Mouse (Mus musculus) stomach, embryonic 14.5 days (tissue): Measurements from ENCODE around the gene Wdsub1. TPM values are rescaled to one million over a fixed set of nuclear protein-coding genes. Genes with fewer than 3 reads are reported as not detected.

Experiments
- ATAC-seq: fragments of 200-750 bp; cut with Nextera tagmentation; 2 replicates; pipeline ENCODE4 v1.8.0; 2017; ENCODE audit warnings: low read depth, moderate TSS enrichment; ENCODE audit not compliant: insufficient number of reproducible peaks, insufficient read depth, low FRiP score
- H3K27ac ChIP-seq: fragments of 300-500 bp; sonication (generic); 2 replicates; pipeline ENCODE4 v1.5.1; 2014; ENCODE audit warnings: mild to moderate bottlenecking, low read length, moderate library complexity, mixed read lengths
- H3K27me3 ChIP-seq: fragments of 300-500 bp; sonication (generic); 2 replicates; pipeline ENCODE4 v1.6.1; 2014; ENCODE audit warnings: low read length, control low read depth, mixed read lengths; ENCODE audit not compliant: control insufficient read depth, insufficient read depth
- H3K36me3 ChIP-seq: fragments of 300-500 bp; sonication (generic); 2 replicates; pipeline ENCODE4 v1.6.1; 2014; ENCODE audit warnings: mild to moderate bottlenecking, control low read depth, low read length, moderate library complexity, mixed read lengths; ENCODE audit not compliant: control insufficient read depth, insufficient read depth
- H3K4me1 ChIP-seq: fragments of 300-500 bp; sonication (generic); 2 replicates; pipeline ENCODE4 v1.6.1; 2014; ENCODE audit warnings: low read length, control low read depth, mixed read lengths; ENCODE audit not compliant: control insufficient read depth, insufficient read depth
- H3K4me2 ChIP-seq: fragments of 300-500 bp; sonication (generic); replicated peaks from 2 replicates; pipeline ENCODE4 v1.6.1; 2014; ENCODE audit warnings: low read depth, low read length, control low read depth
- H3K4me3 ChIP-seq: fragments of 300-500 bp; sonication (generic); 2 replicates; pipeline ENCODE4 v1.5.1; 2014; ENCODE audit warnings: low read depth, low read length, control low read depth
- H3K9ac ChIP-seq: fragments of 300-500 bp; sonication (generic); replicated peaks from 2 replicates; pipeline ENCODE4 v1.6.1; 2014; ENCODE audit warnings: low read depth, mild to moderate bottlenecking, control low read depth, low read length, moderate library complexity, mixed read lengths
- H3K9me3 ChIP-seq: fragments of 300-500 bp; sonication (generic); 2 replicates; pipeline ENCODE4 v1.6.1; 2016; ENCODE audit warnings: low read depth, low read length, control low read depth; ENCODE audit not compliant: control insufficient read depth
- WGBS: fragments of 180-500 bp; shearing (Covaris S2); extraction: QIAGEN DNeasy Blood & Tissue Kit; methylation state at CpG from one replicate; pipeline ENCODE4 v1.1.7; 2014; 5-methylcytosine and 5-hydroxymethylcytosine counted together
- polyA plus RNA-seq: library from polyadenylated mRNA; unstranded; fragments of >200 nt; fragmentation: Nextera tagmentation; extraction: Ambion mirVana; gene quantifications from 2 replicates; pipeline ENCODE4 v1.2.1, GENCODE M21; 2014

The Wdsub1 gene
- polyA plus RNA-seq, 1 experiment from 2014 or later, result 40.2 TPM

GRCm38 (mm10) chr2:59812641-59813040, 69.8 kb downstream of the Wdsub1 start:
- Histone ChIP-seq H3K27ac (no peak overlapping the region), H3K4me2 (no peak overlapping the region), H3K36me3 (peaks cover 9% of the 10 kb centered on the region), H3K27me3 (no peaks in the 10 kb centered on the region), H3K4me1 (no peaks in the 10 kb centered on the region), H3K9me3 (no peaks in the 10 kb centered on the region), H3K4me3 (no peak overlapping the region), H3K9ac (no peak overlapping the region)
- ATAC-seq, result no peak
- WGBS, result 94% methylated on average over 1 of the region's 1 CpGs

DNA sequence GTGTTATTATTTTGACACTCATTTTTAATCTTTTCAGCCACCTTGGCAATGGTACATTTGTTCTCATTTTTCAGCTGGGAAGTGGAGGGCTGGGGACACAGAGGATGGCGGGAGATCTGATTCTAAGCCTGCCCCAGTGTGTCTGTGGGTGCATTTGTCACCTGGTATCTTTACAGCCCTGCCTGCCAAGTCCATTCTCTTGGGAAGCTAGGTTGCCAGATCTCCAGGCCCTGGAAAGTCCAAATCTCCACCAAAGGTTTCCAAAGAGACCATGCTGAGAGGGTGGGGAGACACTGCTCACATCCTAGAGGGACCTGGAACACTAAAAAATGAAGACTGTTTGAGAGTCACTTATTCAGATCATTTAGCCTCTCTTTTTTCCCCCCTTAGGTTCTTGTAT, 71.1 kb downstream of the Wdsub1 start:
- WGBS, result 59% methylated on average over 1 of the region's 1 CpGs
- Histone ChIP-seq H3K27ac (no peak overlapping the region), H3K9me3 (no peaks in the 10 kb centered on the region), H3K4me1 (no peaks in the 10 kb centered on the region), H3K9ac (no peak overlapping the region), H3K4me2 (no peak overlapping the region), H3K4me3 (no peak overlapping the region), H3K27me3 (no peaks in the 10 kb centered on the region), H3K36me3 (peaks cover 13% of the 10 kb centered on the region)
- no peak for ATAC-seq

GRCm38 (mm10) chr2:59810039-59810438, 72.4 kb downstream of the Wdsub1 start:
- no peak overlapping the region for H3K27ac ChIP-seq
- peaks cover 16% of the 10 kb centered on the region for H3K36me3 ChIP-seq
- 90% methylated on average over 7 of the region's 7 CpGs for WGBS
- no peak overlapping the region for H3K4me3 ChIP-seq
- H3K27me3 ChIP-seq, result no peaks in the 10 kb centered on the region
- no peaks in the 10 kb centered on the region for H3K4me1 ChIP-seq
- no peak overlapping the region for H3K9ac ChIP-seq
- ATAC-seq, result no peak
- H3K4me2 ChIP-seq, result no peak overlapping the region
- no peaks in the 10 kb centered on the region for H3K9me3 ChIP-seq

- WGBS, result 89% methylated on average over 4 of the region's 4 CpGs
- peaks cover 16% of the 10 kb centered on the region for H3K36me3 ChIP-seq
- ATAC-seq, result no peak
- no peaks in the 10 kb centered on the region for H3K27me3 ChIP-seq
- H3K27ac ChIP-seq, result no peak overlapping the region
- no peak overlapping the region for H3K4me3 ChIP-seq
- no peak overlapping the region for H3K4me2 ChIP-seq
- no peaks in the 10 kb centered on the region for H3K9me3 ChIP-seq
- H3K4me1 ChIP-seq, result no peaks in the 10 kb centered on the region
- H3K9ac ChIP-seq, result no peak overlapping the region
These were observed 73.8 kb downstream of the Wdsub1 start for GRCm38 (mm10) chr2:59808608-59809007.

GRCm38 (mm10) chr2:59806038-59806437, 76.4 kb downstream of the Wdsub1 start:
- Histone ChIP-seq H3K27me3 (no peaks in the 10 kb centered on the region), H3K4me3 (no peak overlapping the region), H3K9ac (no peak overlapping the region), H3K36me3 (peaks cover 20% of the 10 kb centered on the region), H3K27ac (no peak overlapping the region), H3K9me3 (no peaks in the 10 kb centered on the region), H3K4me2 (no peak overlapping the region), H3K4me1 (no peaks in the 10 kb centered on the region)
- no peak for ATAC-seq
- WGBS, result 88% methylated on average over 6 of the region's 6 CpGs

DNA sequence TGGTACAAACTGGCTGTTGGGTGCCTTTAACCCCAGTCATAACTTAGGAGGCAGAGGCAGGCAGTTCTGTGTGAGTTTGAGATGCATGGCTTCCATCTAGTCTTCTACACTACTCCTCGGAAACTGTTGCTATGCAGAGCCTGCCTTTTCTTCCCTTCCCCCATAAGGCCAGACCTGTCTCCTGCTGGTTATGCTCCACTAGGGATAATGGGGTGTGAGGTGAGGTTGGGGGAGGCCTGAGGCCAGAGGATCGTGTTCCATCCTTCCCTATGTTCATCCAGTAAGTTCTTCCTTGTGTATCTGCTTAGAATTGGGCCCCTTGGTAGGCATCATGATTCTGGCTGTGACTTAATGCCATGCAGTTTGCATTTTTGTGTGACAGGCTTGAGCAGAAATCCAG, 76.8 kb downstream of the Wdsub1 start:
- H3K27ac ChIP-seq, result no peak overlapping the region
- no peaks in the 10 kb centered on the region for H3K27me3 ChIP-seq
- H3K4me2 ChIP-seq, result no peak overlapping the region
- H3K9ac ChIP-seq, result no peak overlapping the region
- peaks cover 20% of the 10 kb centered on the region for H3K36me3 ChIP-seq
- no peaks in the 10 kb centered on the region for H3K9me3 ChIP-seq
- WGBS, result 67% methylated on average over 2 of the region's 2 CpGs
- H3K4me1 ChIP-seq, result no peaks in the 10 kb centered on the region
- no peak overlapping the region for H3K4me3 ChIP-seq
- ATAC-seq, result no peak

DNA sequence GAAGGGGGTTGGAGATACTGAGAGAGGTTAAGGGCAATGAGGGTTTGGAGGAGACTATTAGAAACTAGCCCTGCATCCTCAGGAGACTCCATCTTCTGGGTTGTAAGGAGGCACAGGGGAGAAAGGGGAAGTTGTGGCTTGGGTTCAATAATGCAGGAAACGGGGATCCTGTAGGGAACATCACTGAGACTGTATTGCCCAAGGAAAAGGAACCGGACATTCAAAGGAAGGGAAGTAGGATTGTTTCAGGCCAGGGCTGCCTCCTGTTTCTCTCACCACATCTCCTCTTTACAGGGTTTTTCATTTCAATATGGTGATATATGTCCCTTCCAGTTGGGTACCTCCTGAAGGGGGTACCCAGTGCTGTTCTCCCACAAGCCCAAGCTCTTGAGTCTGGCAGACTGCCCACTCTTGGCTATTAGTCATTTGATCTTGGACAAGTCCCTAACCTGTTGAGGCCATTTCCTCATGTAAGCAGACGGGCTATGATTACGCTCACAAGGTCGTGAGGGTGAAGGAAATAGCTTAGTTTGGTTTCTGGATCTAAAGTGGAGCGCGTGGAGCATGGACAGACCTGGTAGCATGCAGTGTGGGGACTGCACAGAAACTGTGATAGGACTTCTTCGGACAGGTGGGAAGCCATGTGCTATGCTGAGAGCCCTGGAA, 79.5 kb downstream of the Wdsub1 start:
- Histone ChIP-seq H3K27me3 (no peaks in the 10 kb centered on the region), H3K4me1 (no peaks in the 10 kb centered on the region), H3K36me3 (peaks cover 12% of the 10 kb centered on the region), H3K4me2 (no peak overlapping the region), H3K27ac (no peak overlapping the region), H3K4me3 (no peak overlapping the region), H3K9ac (no peak overlapping the region), H3K9me3 (no peaks in the 10 kb centered on the region)
- WGBS, result 75% methylated on average over 8 of the region's 8 CpGs
- ATAC-seq, result no peak
